Mouse (Mus musculus): ENCODE results near the gene Fgf4.

DNA sequence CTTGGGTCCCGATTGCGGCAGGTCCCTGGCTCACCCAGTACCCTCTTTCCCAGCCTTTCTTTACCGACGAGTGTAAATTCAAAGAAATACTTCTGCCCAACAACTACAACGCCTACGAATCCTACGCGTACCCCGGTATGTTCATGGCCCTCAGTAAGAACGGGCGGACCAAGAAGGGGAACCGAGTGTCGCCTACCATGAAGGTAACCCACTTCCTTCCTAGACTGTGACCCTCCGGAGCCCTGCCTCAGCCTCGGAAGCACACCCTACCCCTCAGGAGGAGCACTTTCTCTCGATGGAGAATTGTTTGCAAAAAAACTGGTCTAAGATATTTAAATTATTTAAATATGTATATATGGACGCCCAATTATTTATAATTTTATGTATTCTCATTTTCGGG, 15.5 kb downstream of the Fgf4 start:
- TF ChIP-seq POLR2A (IDR thresholded peaks at IDR 0.05; ENCODE audit: low read depth, low read length), result no peak
- no peak for TF ChIP-seq EP300 (IDR thresholded peaks at IDR 0.05; ENCODE audit: low read length)
- TF ChIP-seq TBP (conservative IDR thresholded peaks at IDR 0.05; ENCODE audit: low read depth, low read length), result no peak
- no peak for TF ChIP-seq BHLHE40 (IDR thresholded peaks at IDR 0.05; ENCODE audit: low read depth, low read length)
- no peak for TF ChIP-seq CTCF (conservative IDR thresholded peaks at IDR 0.05 in 1 of 2, IDR thresholded peaks at IDR 0.05 in 1 of 2; ENCODE audit: low read depth in 2 of 2, low read length in 2 of 2)
- no peak for TF ChIP-seq SMC3 (IDR thresholded peaks at IDR 0.05; ENCODE audit: low read depth, low read length)
- no peak for TF ChIP-seq MXI1 (IDR thresholded peaks at IDR 0.05; ENCODE audit: low read depth, low read length)
- no peak for TF ChIP-seq MYC (IDR thresholded peaks at IDR 0.05; ENCODE audit: low read depth, low read length)
- no peak for TF ChIP-seq KAT2A (IDR thresholded peaks at IDR 0.05; ENCODE audit: insufficient replicate concordance, low read length)
- no peak for TF ChIP-seq E2F4 (IDR thresholded peaks at IDR 0.05; ENCODE audit: insufficient replicate concordance, low read depth, low read length)
